Mouse (Mus musculus): Measurements from ENCODE around the gene Fbf1. TPM values are rescaled to one million over a fixed set of nuclear protein-coding genes. Genes with fewer than 3 reads are reported as not detected.

Gene Fbf1
- polyA plus RNA-seq, 1 experiment from 2014 or later: 32.1 TPM

DNA sequence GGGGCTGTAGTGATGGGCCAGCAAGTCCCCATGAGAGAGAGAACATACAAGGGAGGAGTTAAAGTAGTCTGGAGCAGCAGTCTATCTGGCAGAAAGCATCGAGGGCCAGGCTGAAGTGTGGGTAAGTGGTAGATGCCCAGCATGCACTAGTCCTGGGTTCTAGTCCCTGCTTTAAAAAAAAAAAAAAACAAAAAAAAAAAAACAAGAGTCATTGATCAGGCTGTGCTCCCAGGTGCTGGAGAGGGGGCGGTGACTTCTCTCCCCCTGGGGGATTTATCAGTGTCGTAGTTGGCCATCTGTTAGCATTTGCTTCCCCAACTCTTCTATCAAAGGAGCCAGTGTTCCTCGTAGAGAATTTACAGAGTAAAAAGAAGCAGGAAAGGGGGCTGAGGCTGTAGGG is 38.7 kb upstream of the Fbf1 start:
- Histone ChIP-seq H3K27me3 (ENCODE audit: control insufficient read depth, insufficient read depth, low read length) (no peaks in the 10 kb centered on the region), H3K36me3 (ENCODE audit: control insufficient read depth, insufficient read depth, low read length) (no peaks in the 10 kb centered on the region), H3K4me3 (ENCODE audit: low read depth, low read length) (no peak overlapping the region), H3K4me1 (replicated peaks; ENCODE audit: control insufficient read depth, insufficient read depth, low read length) (no peaks in the 10 kb centered on the region), H3K9me3 (ENCODE audit: control insufficient read depth, low read length) (no peaks in the 10 kb centered on the region), H3K4me2 (replicated peaks; ENCODE audit: low read depth, low read length) (no peak overlapping the region), H3K9ac (ENCODE audit: low read depth, low read length) (no peak overlapping the region), H3K27ac (ENCODE audit: low read depth, low read length) (no peak overlapping the region)
- no peak for DNase-seq (ENCODE audit: low spot score)
- no peak for ATAC-seq (ENCODE audit: low FRiP score)
- WGBS: 73% methylated on average over 4 of the region's 4 CpGs

DNA sequence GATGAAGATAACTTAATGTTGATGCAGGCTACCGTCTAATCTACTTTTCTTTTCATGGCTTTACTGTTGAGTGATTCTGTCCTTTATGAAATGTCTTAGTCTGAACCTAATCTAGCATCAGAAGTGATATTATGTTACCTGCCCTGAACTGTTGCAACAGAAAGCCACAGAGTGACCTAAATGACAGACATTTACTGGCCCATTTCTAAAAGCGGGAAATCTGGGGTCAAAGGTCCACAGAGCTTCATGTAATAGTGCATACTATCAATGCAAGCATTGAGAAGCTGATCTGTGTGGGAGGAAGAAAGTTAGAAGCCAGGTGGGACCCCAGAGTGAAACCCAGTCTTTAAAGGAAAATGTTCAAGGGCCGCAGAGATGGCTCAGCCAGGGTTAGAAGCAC is 35.2 kb upstream of the Fbf1 start:
- no peak for ATAC-seq (ENCODE audit: low FRiP score)
- Histone ChIP-seq H3K4me2 (replicated peaks; ENCODE audit: low read depth, low read length) (no peak overlapping the region), H3K27ac (ENCODE audit: low read depth, low read length) (no peak overlapping the region), H3K27me3 (ENCODE audit: control insufficient read depth, insufficient read depth, low read length) (no peaks in the 10 kb centered on the region), H3K9me3 (ENCODE audit: control insufficient read depth, low read length) (no peaks in the 10 kb centered on the region), H3K4me3 (ENCODE audit: low read depth, low read length) (no peak overlapping the region), H3K4me1 (replicated peaks; ENCODE audit: control insufficient read depth, insufficient read depth, low read length) (no peaks in the 10 kb centered on the region), H3K36me3 (ENCODE audit: control insufficient read depth, insufficient read depth, low read length) (no peaks in the 10 kb centered on the region), H3K9ac (ENCODE audit: low read depth, low read length) (no peak overlapping the region)
- WGBS: 93% methylated on average over 3 of the region's 3 CpGs
- no peak for DNase-seq (ENCODE audit: low spot score)

DNA sequence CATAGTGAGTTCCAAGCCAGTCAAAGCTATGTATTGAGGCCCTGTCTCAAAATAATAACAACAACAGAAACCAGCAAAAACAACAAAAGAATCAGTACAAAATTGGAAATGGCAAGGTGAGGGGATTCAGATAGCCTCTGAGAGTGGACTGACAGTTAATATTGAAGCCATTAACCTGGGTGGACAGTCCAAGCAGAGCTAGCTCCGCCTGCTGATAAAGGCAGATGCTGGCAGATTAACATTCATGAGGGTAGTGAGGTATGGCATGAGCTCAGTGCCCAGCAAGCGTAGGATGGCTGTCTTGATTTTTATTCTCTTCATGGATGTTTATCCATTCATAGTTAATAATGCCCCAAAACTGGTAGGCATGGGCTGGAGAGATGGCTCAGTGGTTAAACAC is 33.2 kb upstream of the Fbf1 start:
- Histone ChIP-seq H3K4me1 (replicated peaks; ENCODE audit: control insufficient read depth, insufficient read depth, low read length) (no peaks in the 10 kb centered on the region), H3K27ac (ENCODE audit: low read depth, low read length) (no peak overlapping the region), H3K9ac (ENCODE audit: low read depth, low read length) (no peak overlapping the region), H3K4me2 (replicated peaks; ENCODE audit: low read depth, low read length) (no peak overlapping the region), H3K4me3 (ENCODE audit: low read depth, low read length) (no peak overlapping the region), H3K27me3 (ENCODE audit: control insufficient read depth, insufficient read depth, low read length) (no peaks in the 10 kb centered on the region), H3K36me3 (ENCODE audit: control insufficient read depth, insufficient read depth, low read length) (no peaks in the 10 kb centered on the region), H3K9me3 (ENCODE audit: control insufficient read depth, low read length) (no peaks in the 10 kb centered on the region)
- 85% methylated on average over 2 of the region's 2 CpGs for WGBS
- DNase-seq (ENCODE audit: low spot score) (no peak), ATAC-seq (ENCODE audit: low FRiP score) (no peak)

DNA sequence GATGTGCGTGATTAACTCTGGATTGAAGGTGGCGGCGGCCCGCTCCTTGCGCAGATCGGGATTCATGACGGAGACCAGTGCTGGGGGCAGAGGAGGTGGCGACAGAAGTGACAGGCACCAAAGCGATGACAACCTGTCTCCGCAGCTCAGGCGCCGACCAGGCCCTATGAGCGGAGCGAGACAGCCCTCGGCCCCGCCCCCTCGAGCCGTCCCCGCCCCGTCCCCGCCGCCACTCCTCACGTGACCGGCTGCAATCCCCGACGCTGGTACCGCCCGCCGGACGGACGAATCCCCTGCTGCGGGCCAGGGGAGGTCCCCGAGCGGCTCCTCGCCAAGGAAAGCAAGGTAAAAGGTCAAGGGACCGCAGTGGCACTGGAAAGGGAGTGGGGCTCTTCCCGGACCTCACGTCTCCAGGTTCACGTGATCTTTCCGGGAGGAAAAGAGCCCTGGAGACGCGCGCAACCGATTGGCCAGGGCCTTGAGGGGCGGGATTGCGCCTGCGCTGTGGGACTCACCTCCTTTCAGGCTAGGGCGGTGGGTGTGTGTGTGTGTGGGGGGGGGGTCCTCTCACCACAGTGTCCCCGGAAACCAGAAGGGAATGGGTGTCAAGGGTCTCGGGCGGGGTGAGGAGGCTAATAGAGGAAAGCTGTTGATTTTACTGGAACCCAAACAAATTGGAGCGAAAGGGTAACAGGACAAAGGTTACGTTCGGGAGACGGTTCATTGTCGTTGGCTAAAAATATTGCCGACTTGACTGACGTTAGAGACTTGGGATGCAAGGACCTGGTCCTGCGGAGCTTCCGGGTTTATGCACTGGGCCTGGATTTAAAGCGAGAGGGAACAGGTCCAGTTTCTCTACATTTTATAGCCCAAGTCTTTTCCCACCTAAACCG is 30.9 kb upstream of the Fbf1 start, which contains the start of the genes Ten1 and Acox1:
Gene Ten1, plus strand, starts transcription at position 217 of the 893 bp plus-strand sequence.
Gene Acox1, minus strand, starts transcription at position 407 of the 893 bp plus-strand sequence.
- Histone ChIP-seq H3K27me3 (ENCODE audit: control insufficient read depth, insufficient read depth, low read length) (no peaks in the 10 kb centered on the region), H3K9ac (ENCODE audit: low read depth, low read length) (peak within 1 kb of the TSS; percentile 88), H3K4me3 (ENCODE audit: low read depth, low read length) (peak within 1 kb of the TSS; percentile 82), H3K36me3 (ENCODE audit: control insufficient read depth, insufficient read depth, low read length) (no peaks in the 10 kb centered on the region), H3K9me3 (ENCODE audit: control insufficient read depth, low read length) (no peaks in the 10 kb centered on the region), H3K4me2 (replicated peaks; ENCODE audit: low read depth, low read length) (peak within 1 kb of the TSS; percentile 83), H3K27ac (ENCODE audit: low read depth, low read length) (peak within 1 kb of the TSS; percentile 97), H3K4me1 (replicated peaks; ENCODE audit: control insufficient read depth, insufficient read depth, low read length) (no peaks in the 10 kb centered on the region)
- WGBS: under 1% methylated on average over 59 of the region's 62 CpGs
- ATAC-seq (ENCODE audit: low FRiP score): peak; percentile 99
- peak; percentile 98 for DNase-seq (ENCODE audit: low spot score)

DNA sequence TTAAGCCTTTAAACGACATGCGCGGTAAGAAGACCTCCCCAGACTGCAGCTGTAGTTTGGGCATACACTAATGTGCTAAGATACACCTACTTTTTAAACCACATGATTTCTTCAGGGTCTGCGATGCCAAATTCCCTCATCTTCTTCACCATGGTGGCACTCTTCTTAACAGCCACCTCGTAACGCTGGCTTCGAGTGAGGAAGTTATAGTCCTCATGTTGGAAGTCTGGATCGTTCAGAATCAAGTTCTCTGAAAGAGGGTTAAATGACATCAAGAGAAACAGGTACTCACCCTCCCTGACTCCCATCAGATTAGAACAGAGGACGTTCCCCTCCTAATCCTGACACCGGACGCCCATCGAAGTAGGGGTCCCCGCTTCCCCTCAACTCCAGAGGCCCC is 30.2 kb upstream of the Fbf1 start:
- Histone ChIP-seq H3K27me3 (ENCODE audit: control insufficient read depth, insufficient read depth, low read length) (no peaks in the 10 kb centered on the region), H3K4me2 (replicated peaks; ENCODE audit: low read depth, low read length) (peak overlapping the region; percentile 83), H3K36me3 (ENCODE audit: control insufficient read depth, insufficient read depth, low read length) (no peaks in the 10 kb centered on the region), H3K27ac (ENCODE audit: low read depth, low read length) (peak overlapping the region; percentile 97), H3K9ac (ENCODE audit: low read depth, low read length) (peak overlapping the region; percentile 88), H3K4me3 (ENCODE audit: low read depth, low read length) (peak overlapping the region; percentile 82), H3K9me3 (ENCODE audit: control insufficient read depth, low read length) (no peaks in the 10 kb centered on the region), H3K4me1 (replicated peaks; ENCODE audit: control insufficient read depth, insufficient read depth, low read length) (no peaks in the 10 kb centered on the region)
- no peak for ATAC-seq (ENCODE audit: low FRiP score)
- DNase-seq (ENCODE audit: low spot score): no peak
- WGBS: 30% methylated on average over 13 of the region's 13 CpGs

DNA sequence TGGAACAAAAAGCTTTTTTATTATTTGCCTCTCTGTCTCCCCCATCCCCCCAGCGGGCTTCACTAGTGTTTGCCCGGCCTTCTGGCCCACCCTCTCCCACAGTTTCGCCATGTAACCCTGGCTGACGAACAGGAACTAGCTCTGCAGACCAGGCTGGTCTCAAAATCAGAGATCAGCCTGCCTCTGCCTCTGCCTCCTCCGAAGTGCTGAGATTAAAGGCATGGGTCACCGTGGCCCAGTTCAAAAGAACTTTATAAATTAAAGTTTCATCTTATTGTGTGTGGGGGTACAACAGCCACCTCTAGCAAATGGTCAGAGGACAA is 29.6 kb upstream of the Fbf1 start:
- Histone ChIP-seq H3K36me3 (ENCODE audit: control insufficient read depth, insufficient read depth, low read length) (no peaks in the 10 kb centered on the region), H3K9ac (ENCODE audit: low read depth, low read length) (peak overlapping the region; percentile 24; the same call in 1 of the 2 replicates), H3K4me1 (replicated peaks; ENCODE audit: control insufficient read depth, insufficient read depth, low read length) (no peaks in the 10 kb centered on the region), H3K27ac (ENCODE audit: low read depth, low read length) (no peak overlapping the region), H3K4me3 (ENCODE audit: low read depth, low read length) (no peak overlapping the region), H3K4me2 (replicated peaks; ENCODE audit: low read depth, low read length) (0 out of 2 replicates have a peak overlapping the region, but pooled peaks have one; percentile 1), H3K9me3 (ENCODE audit: control insufficient read depth, low read length) (no peaks in the 10 kb centered on the region), H3K27me3 (ENCODE audit: control insufficient read depth, insufficient read depth, low read length) (no peaks in the 10 kb centered on the region)
- no peak for ATAC-seq (ENCODE audit: low FRiP score)
- no peak for DNase-seq (ENCODE audit: low spot score)
- 90% methylated on average over 6 of the region's 6 CpGs for WGBS

DNA sequence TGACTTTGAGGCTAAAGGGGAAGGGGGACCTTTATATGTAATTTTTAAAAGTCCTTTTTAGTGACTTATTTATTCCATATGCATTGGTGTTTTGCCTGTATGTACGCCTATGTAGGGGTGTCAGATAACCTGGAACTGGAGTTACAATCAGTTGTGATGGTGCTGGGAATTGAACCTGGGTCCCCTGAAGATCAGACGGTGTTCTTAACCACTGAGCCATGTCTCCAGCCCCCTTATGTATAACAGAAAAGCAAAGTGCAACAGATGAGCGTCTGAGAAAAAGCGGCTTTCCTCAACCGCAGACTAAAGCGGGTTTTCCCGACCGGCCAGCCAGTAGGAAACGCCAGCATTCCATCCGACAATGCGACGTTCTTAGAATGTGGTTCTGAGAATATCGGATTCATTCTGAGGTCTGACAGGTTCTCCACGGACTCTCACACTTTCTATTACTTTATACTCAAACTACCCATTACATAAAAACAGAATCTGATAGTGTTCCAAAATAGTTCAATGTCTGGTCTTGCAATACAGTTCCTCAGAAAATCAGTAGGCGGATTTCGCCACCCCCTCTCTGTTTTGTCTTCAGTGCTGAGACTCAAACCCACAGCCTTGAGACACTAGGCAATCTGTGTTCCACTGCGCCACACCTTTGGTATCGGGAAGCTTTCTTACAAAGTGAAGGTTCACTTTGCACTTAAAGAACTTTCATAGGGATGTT is 29.1 kb upstream of the Fbf1 start:
- Histone ChIP-seq H3K4me2 (replicated peaks; ENCODE audit: low read depth, low read length) (0 out of 2 replicates have a peak overlapping the region, but pooled peaks have one; percentile 1), H3K4me1 (replicated peaks; ENCODE audit: control insufficient read depth, insufficient read depth, low read length) (no peaks in the 10 kb centered on the region), H3K27ac (ENCODE audit: low read depth, low read length) (no peak overlapping the region), H3K9me3 (ENCODE audit: control insufficient read depth, low read length) (no peaks in the 10 kb centered on the region), H3K4me3 (ENCODE audit: low read depth, low read length) (no peak overlapping the region), H3K9ac (ENCODE audit: low read depth, low read length) (peak overlapping the region; percentile 24; the same call in 1 of the 2 replicates), H3K36me3 (ENCODE audit: control insufficient read depth, insufficient read depth, low read length) (no peaks in the 10 kb centered on the region), H3K27me3 (ENCODE audit: control insufficient read depth, insufficient read depth, low read length) (no peaks in the 10 kb centered on the region)
- ATAC-seq (ENCODE audit: low FRiP score) (no peak), DNase-seq (ENCODE audit: low spot score) (no peak)
- WGBS: 94% methylated on average over 18 of the region's 18 CpGs

DNA sequence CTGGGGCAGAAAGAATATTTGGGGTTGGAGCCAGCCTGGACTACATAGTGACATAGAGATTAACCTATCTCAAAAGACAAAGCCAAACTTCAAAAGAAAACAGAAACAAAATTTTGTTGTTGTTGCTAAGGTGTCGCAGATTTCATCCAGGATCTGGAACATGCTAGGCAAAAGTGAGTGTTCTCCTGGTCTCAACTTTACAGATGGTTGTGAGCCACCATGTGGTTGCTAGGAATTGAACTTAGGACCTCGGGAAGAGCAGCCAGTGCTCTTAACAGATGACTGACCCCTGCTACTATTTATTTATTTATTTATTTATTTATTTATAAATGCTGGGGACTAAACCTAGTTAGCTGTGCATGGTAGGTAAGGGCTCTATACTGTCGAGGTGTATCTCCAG is 28.4 kb upstream of the Fbf1 start:
- Histone ChIP-seq H3K4me1 (replicated peaks; ENCODE audit: control insufficient read depth, insufficient read depth, low read length) (no peaks in the 10 kb centered on the region), H3K4me3 (ENCODE audit: low read depth, low read length) (no peak overlapping the region), H3K4me2 (replicated peaks; ENCODE audit: low read depth, low read length) (no peak overlapping the region), H3K27me3 (ENCODE audit: control insufficient read depth, insufficient read depth, low read length) (no peaks in the 10 kb centered on the region), H3K9ac (ENCODE audit: low read depth, low read length) (no peak overlapping the region), H3K36me3 (ENCODE audit: control insufficient read depth, insufficient read depth, low read length) (no peaks in the 10 kb centered on the region), H3K9me3 (ENCODE audit: control insufficient read depth, low read length) (no peaks in the 10 kb centered on the region), H3K27ac (ENCODE audit: low read depth, low read length) (no peak overlapping the region)
- DNase-seq (ENCODE audit: low spot score) (no peak), ATAC-seq (ENCODE audit: low FRiP score) (no peak)
- WGBS: 90% methylated on average over 3 of the region's 3 CpGs
